Mouse (Mus musculus) embryo, embryonic 9.5 days (tissue): ENCODE data around the gene Tma7.
A peak's percentile ranks its signal among the peaks of the same experiment; 100 is the strongest.

Experiments
- DNase-seq: peaks from one replicate; pipeline ENCODE4 v3.0.0-alpha.2; 2017; ENCODE audit errors: extremely low spot score

The Tma7 gene

DNA sequence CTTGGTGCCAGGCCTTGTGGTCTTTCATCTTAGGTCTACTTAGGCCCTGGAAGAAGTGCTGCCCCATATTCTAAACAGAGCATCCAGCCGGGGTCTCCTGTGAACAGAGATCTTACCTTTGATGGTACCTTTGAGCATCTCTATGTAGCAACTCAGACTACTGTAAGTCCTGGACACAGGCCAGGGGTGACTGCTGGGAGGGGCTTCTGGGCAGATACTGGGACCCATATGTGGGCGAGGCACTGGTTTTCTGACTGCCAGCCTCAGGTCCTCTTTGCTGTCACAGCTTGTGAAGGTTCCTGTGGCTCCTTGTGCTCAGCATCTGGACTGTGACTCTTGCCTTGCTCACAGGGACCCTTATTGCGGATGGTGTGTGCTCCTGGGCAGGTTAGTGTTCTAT, 20.2 kb upstream of the Tma7 start:
- DNase-seq: no peak

DNA sequence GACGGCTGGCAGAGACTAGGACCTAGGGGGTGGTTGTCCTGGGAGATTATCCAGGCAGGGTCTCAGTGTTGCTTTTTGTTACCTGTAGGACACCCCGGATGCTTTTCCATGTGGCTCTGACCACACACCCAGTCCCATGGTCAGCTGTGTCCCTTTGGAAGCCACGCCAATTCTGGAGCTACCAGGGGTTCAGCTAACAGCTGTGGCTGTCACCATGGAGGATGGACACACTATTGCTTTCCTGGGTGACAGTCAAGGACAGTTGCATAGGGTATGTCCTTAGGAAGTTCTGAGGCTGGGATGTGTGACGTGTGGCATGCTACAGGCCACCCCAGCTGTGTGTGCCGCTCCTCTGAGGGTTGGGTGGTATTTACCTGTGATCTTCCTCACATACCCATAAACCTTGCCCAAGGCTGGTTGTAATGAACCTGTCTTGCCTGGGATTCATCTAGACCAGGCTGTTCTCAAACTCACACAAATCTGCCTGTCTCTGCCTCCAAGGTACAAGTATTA, 19.6 kb upstream of the Tma7 start:
- no peak for DNase-seq

DNA sequence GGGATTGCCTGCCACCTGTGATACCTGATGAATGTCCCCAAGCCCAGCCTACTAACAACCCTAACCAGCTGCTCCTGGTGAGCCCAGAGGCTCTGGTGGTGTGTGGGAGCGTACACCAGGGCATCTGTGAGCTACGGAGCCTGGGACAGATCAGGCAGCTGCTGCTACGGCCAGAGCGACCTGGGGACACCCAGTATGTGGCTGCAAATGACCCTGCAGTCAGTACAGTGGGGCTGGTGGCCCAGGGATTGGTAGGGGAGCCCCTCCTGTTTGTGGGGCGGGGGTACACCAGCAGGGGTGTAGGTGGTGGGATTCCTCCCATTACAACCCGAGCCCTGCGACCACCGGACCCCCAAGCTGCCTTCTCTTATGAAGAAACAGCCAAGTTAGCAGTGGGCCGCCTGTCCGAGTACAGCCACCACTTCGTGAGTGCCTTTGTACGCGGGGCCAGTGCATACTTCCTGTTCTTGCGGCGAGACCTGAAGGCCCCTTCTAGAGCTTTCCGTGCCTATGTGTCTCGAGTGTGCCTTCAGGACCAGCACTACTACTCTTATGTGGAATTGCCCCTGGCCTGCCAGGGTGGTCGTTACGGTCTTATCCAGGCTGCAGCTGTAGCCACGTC, 18.0 kb upstream of the Tma7 start:
- no peak for DNase-seq

DNA sequence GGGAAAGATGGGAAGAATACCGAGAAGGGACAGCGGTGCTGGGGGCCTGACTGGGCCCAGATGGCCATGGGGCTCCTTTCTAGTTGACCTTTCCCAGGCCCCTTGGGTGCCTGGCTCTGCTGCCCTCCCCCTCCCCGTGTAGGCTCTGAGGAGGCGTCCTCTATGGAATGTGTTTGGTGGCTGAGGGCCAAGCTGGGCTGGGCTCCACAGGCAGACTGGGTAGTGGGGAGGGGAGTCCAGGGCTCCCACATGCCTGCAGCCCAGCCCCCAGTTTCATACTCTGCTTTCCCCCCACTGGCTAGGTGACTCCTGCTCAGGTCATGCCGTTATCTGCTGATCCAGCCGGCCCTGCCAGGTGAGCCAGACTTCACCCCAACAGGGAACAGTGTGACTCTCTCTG, 16.6 kb upstream of the Tma7 start:
- no peak for DNase-seq

DNA sequence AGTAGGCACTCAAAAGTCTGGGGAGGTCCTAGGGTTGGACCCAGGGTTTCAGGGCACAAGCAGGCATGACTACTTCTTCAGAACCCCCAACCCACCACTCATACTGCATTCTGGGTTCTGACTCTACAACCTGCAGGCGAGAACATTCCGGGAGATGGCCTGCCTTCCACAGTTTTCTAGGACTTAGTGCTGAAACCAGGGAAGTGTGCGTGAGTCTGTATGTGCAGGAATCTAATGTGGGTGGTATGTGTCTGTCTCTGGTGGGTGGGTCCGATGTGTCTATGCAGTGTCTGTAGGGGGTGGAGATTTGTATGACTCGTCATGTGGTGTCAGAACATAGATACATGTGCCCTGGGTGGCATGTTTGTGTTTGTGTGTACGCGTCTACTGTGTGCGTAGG, 16.0 kb upstream of the Tma7 start:
- DNase-seq: no peak

DNA sequence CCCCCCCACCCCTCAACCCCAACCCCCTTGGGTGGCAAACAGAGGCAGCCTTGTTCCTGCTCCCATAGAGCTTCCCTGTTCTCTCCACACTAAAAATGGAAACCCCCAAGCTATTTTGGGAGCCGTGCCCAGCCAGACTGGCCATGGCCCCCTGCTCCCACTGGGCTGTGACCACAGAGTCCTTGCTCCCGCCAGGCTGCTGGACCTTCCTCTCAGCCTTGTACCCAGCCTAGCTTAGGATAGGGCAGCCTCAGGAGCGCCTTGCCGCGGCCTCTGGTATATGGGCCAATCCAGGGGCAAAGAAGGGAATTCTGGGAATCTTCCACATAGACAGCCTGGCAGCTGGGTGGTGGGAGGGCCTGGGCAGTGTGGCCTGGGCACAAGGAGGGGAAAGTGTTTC, 15.4 kb upstream of the Tma7 start:
- DNase-seq: no peak

DNA sequence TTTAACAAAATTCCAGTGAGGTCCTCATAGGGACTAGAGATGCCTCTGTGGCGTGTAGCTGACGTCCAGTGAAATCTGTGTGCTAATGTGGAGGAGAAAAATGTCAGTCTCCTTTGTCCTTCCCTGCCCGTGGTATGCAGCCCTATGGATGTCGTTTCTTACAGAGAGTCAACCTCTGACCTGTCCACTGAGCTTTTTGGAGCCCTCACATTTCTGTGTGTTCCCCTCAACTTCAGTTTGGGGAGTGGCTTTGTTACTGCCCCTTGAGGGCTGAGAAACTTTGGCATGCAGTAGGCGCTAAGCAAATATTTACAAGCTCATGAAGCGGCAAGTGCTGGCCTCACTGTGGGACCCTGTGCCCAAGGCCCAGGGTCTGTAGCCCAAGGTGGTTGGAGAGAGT, 14.9 kb upstream of the Tma7 start:
- peak; percentile 26 for DNase-seq

DNA sequence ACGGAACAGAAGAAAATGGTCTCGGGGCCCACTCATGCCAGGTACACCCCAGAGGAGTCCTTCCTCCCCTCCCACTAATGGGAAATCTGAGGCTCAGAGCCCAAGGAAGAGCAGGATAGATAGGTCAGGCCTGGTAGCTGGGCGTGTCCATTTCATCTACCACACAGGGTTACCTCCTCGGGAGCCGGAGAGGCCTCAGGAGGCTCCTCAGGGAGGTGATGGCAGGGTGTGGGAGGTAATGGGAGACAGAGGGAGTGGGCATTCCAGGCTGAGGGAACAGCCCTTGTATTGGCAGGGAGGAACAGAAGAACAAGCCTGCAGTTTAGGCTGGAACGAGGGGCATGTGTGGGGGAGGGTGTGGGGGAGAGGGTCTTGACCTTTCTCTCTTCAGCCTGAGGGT, 14.5 kb upstream of the Tma7 start:
- DNase-seq: peak; percentile 28

DNA sequence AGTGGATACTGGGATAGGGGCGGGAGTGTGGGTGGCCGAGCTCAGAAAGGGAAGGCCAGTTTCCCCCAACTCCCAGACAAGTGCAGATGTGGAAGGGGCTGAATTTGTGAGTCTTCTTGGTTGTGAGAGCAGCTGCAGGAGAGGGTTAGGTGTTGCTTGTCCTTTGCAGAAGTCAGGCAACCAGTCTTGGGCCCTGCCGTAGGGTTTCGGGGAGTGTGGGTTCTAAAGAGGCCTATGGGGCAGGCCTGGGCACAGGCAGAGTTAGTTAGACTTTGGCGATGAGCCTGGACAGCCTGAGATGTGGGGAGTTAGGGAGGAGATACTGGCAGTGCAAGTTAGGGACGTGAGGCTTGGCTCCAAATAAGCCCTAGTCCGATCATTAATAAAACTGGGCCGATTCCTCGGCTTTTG, 13.9 kb upstream of the Tma7 start:
- DNase-seq: no peak

DNA sequence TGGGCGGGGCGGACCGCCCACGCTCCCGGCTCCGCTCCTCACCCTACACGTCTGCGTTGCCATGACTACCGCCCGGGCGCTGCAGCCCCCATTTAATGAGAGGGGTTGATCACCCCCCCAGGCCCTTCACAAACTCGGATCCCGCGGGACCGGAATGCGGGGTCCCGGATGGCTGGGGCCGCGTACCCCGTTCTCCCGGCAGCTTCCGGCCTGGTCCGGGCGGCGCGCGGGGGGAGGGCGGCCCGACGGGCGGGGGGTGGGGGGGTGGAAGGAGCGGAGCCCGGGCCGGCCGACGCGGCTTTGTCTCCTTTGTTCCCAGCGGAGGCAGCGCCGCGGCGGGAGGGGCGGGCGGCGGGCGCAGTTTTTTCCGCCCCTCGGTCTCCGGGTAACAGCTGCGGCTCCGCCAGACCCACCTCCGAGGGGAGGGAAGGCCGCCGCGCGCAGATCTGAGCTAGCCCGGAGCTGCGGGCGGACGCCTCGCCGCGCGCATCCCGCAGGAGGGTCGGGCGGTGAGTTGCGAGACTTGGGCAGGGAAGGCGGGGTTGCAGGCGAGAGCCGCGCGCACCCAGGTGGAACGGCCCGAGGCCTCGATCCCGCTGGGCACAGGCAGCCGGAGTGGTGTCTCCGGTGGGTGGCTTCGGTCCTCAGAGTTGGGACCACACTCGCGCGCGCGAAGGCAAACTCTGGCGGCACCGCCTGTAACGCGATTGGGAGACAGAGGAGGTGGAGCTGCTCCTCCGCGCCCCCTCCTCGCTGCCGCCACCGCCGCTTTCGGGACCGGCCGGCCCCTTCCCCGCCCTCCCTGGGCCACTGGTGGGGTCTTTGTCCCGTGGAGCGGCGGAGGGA, 13.0 kb upstream of the Tma7 start, which contains the start of gene Plxnb1:
TSS of gene Plxnb1 (plus strand) at position 253 of the 846 bp plus-strand sequence.
- DNase-seq: peak; percentile 85

DNA sequence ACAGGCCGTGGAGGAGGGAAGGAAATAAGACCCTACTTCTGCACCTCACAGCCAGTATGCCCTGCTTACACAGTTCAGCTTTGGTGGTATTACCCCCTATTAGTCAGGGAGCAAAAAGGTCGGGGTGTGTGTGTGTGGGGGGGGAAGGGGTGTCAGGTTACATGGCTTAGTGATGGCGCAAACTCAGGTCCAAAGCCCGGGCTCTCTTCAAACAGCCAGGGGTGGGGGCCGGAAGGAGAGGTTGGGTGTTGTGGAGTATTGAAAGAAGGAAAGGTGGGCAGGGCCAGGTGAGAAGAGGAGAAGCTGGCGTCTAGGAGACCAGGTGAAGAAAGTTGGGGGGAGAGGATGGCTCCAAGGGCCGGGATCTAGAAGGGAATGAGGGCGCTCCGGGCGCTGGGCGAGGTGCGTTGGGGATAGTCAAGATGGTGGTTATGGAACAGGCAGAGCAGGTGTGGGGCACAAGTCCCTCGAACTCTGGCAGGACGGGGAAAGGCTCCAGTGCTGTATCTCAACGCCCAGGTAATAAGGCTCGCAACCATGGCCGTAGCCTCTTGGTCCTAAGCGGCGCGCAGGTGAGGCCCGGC, 12.3 kb upstream of the Tma7 start:
- DNase-seq: peak; percentile 71

DNA sequence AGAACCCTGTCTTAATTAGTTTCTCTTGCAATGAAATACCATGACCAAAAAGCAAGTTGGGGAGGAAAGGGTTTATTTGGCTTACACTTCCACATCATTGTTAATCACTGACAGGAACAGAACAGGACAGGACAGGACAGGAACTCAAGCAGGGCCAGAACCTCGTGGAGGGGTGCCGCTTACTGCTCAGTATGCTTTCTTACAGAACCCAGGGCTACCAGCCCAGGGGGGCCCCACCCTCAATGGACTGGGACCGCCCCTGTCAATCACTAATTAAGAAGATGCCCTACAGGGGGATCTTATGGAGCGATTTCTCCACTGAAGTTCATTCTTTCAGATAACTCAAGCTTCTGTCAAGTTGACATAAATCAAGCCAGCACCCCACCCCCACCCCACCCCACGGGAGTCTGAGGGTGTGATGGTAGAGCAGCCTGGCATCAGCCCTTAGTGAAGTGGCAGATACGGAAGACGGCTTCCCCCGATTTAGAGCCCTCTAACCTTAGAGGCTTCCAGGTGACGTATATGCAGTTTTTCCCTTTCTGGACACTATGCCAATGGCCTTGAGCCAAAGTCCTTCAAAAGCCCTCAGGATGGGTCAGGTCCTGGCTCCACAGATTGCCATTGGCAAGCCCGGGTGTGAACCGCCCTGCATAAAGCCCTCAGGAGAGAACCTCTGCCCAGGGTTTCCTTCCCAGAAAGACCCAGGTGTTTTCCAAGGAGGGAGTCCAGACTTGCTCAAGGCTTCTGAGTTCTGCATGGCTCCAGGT, 11.6 kb upstream of the Tma7 start:
- DNase-seq: no peak

DNA sequence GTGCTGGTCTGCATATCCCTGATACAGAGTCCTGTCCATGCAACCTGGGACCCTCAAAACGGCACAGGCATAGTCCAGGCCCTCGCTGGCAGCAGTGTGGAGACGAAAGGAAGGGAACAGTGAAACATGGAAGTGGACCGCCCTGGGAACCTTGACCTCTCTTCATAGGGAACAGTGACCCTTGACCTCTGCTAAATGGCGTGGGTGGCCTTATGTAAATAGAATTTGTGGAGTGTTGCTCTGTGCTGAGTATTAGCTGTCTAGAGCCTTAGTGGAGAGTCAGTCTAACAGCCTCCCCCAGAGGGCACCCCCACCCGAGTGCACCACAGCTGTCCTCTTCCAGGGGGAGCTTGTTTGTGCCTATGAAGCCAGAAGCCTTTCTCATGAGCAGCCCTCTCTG, 10.4 kb upstream of the Tma7 start:
- peak; percentile 41 for DNase-seq

DNA sequence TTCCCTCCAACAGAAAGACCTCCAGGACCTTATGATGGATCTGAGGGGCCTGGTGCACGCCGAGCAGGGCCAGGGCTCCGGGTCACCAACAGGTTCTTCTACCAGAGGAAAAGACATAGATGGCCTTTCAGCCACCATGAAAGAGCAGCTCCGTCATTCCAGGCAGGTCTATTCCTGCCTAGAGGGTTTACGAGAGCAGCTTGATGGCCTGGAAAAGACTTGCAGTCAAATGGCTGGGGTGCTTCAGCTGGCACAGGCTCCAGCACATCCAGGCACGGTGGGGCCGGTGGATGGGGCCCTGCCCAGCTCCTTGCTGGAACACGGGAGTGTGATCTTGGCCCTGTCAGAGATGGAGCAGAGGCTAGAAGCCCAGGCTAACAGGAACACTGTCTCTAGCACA, 9.4 kb upstream of the Tma7 start:
- DNase-seq: no peak

DNA sequence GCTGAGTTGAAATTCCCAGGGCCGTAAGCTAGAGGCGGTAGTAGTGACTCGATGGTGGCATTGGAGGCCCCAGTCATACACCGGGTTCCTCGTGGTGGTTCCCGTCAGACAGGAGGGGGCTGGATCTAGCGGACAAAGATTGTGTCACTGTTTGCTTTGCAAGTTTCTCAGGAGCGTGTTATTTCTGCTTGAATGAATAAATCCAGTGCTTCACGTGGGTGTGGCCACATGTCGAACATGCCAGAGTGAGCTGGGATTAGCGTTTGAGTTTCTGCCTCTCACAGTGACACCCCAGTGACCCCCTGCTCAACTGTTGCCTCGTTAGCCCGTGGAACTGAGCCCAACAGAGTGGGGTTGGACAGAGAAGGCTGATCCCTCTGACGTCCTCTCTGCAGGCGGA, 8.1 kb upstream of the Tma7 start:
- DNase-seq: no peak

DNA sequence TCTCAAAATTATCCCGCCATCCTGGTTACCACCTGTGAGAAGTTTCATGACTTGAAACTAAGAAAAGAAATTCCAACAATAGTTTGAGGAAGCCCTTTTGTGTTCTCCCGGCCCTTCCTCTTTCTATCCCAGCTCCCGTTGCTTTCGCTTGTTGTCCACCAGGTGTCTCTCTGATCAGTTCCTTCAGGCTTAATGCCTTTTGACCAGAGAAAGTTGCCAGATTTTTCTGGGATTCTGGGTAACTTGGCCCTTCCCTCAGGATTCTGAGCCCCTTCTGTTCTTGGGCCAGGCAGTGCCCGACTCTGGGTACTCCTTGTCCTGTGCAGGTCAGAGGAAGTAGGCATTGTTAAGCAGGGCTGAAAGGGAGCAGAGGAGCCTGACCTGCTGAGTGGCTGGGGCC, 5.6 kb upstream of the Tma7 start:
- peak; percentile 35 for DNase-seq

DNA sequence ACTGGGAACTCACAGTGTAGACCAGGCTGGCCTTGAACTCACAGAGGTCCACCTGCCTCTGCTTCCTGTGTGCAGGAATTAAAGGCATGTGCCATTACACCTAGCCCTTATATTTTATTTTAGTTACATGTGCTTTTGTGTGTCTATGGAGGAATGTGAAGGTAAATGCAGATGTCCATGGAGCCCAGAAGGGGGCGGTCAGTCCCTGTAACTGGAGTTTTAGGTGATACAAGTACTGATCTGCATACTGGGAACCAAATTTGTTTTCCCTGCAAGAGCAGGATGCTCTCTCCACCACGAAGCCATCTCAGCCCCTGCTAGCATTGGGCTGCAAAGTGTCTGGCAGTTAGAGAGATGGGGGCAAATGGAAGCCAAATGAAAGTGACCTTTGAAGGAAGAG, 2.5 kb upstream of the Tma7 start:
- DNase-seq: no peak

DNA sequence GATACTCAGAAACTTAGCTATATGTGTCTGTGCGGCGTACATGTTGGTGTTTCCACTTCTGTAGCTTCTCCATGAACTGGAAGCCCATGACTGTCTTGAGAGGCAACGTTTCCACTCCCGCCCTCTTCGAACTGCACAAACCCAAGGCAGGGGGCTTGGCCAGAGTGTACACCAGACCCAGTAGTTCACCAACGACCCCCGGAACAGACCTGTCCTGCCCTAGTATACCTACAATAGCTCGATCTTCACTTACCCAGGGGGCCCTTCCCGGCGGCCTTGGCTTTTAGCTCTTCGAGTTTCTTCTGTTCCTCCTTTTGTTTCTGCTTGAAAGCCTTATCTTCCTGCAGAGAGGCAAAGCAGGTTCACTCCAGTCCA, 651 bp downstream of the Tma7 start:
- DNase-seq: no peak

DNA sequence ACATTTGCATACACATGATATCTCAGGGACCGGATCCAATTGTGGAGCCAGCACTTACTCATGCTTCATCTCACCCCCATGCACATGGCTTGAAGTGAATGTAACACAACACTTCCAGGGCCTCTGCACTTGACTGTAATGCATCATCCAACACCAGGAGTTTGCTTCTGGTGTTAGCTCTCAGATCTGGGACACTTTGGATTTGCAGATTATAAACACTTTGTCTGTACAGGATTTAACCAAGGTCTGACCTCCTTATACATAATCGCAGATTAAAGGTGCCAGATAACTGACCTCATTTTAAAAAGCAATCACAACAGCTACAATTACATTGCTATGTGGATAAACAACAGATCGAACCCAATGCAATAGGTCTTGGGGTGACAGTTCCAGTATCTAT, 1.9 kb downstream of the Tma7 start:
- no peak for DNase-seq

DNA sequence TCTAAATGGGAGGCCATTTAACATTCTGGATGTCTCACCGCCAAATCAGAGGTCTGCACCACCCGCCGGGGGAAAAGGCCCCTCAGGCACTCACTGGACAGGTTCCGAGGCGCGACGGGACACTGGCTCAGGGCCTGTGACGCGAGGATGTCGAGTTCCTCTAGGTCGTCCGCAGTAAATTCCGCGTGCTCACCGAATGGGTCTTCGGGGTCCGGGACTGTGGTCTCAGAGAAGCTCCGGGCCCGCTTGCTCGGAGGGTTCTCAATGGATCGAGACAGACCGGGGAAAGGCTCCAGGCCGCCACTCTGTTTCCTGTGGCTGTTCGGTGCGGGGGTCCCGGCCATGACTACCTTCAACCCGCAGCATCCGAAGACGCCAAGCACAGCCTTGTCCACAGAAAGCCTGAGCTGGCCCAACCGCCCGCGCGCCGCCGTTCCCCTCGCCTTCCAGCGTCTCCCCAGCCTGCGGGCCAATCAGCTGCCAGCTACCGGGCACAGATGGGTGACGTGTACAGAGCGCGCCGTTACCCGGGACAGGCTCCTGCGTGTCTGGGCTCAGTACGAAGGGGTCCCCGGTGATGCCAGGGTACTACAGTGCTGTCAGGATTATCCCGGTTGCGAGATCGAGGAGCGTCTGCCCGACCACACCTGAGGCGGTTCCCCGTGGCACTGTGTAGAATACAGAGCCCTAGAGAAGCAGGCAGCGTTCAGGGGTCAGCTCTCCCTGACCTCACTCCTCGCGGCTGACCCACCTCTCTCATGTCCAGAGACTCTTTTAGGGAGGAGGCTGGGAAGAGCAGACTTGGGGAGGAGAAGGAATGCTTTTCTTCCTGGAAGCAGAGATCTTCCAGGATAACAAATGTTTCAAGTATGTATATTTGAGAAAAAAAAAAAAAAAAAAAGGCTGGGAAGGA, 8.5 kb downstream of the Tma7 start, which contains the start of gene Atrip:
TSS of gene Atrip (minus strand) at position 464 of the 913 bp plus-strand sequence.
- peak; percentile 91 for DNase-seq
